Mouse (Mus musculus): ENCODE data around the gene Pacrg. TPM values are rescaled to one million over a fixed set of nuclear protein-coding genes. Genes with fewer than 3 reads are reported as not detected.

Pacrg gene
- total and polyA plus RNA-seq, 3 experiments: not detected

DNA sequence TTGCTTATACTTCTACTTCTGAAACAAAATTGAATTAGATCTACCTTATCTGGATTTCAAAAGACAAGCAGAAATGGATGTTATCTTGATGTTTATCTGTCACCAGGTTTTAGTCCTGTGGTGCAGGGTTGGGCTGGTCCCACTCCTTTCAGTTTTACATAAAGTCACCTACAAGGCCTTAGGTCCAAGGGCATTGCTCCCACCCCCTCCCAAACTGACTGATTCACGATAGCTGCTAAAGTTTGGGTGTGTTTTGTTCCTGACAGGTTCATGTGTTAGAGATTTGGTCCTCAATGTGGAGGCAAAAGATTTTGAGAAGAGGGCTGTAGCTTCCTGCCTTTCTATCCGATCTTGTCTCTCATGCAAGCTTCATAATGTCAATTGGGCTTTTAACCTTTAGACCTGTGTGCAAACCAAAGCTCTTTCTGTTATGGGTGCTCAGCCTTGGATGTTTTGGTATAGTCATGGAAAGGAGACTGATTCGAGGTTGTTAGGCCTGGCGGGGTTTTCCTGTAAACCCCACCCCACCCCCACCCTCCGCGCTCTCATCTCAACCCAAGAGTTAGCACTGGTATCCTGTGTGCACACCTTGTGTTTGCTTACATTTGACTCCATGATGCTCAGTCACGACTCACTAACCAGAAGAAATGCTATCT lies 407.5 kb downstream of the Pacrg start:
- H3K4me2 ChIP-seq (ENCODE audit: insufficient read depth, low read depth, poor library complexity, severe bottlenecking): no peak overlapping the region
- H3K9me3 ChIP-seq (replicated peaks; ENCODE audit: low read length): no peaks in the 10 kb centered on the region
- dilution Hi-C loops (cut with MboI; ENCODE audit: extremely low pct_ligation_motif_present, extremely low pct_unique_long_range_greater_than_20kb, low sequenced_read_pairs): no loop called here
- H3K9ac ChIP-seq (ENCODE audit: insufficient read depth, low read depth): no peak overlapping the region
- TF ChIP-seq JUND (conservative IDR thresholded peaks at IDR 0.05; ENCODE audit: low read depth, low read length): no peak
- TF ChIP-seq MEF2A (IDR thresholded peaks at IDR 0.05; ENCODE audit: borderline replicate concordance, low read depth, low read length): no peak
- TF ChIP-seq RCOR1 (conservative IDR thresholded peaks at IDR 0.05; ENCODE audit: low read depth, low read length): no peak
- TF ChIP-seq JUN (IDR thresholded peaks at IDR 0.05; ENCODE audit: insufficient read depth, low read depth, low read length): no peak
- TF ChIP-seq CTCF (conservative IDR thresholded peaks at IDR 0.05 in 1 of 2, IDR thresholded peaks at IDR 0.05 in 1 of 2; ENCODE audit: low read depth in 2 of 2, low read length in 2 of 2): no peak
- no peak for TF ChIP-seq E2F4 (IDR thresholded peaks at IDR 0.05; ENCODE audit: insufficient replicate concordance, low read depth, low read length)
- TF ChIP-seq ETS1 (conservative IDR thresholded peaks at IDR 0.05; ENCODE audit: low read depth, low read length): no peak
- TF ChIP-seq ZNF384 (IDR thresholded peaks at IDR 0.05; ENCODE audit: low read depth, low read length): no peak
- TF ChIP-seq EP300 (IDR thresholded peaks at IDR 0.05; ENCODE audit: low read length): no peak
- no peak for TF ChIP-seq ELF1 (IDR thresholded peaks at IDR 0.05; ENCODE audit: low read depth, low read length)
- TF ChIP-seq POLR2AphosphoS2 (IDR thresholded peaks at IDR 0.05; ENCODE audit: low read depth, low read length): no peak
- no peak for TF ChIP-seq MXI1 (IDR thresholded peaks at IDR 0.05; ENCODE audit: low read depth, low read length)
- TF ChIP-seq KAT2A (IDR thresholded peaks at IDR 0.05; ENCODE audit: insufficient replicate concordance, low read length): no peak
- no peak for TF ChIP-seq HCFC1 (IDR thresholded peaks at IDR 0.05; ENCODE audit: low read depth, low read length)
- no peak for TF ChIP-seq MAFK (IDR thresholded peaks at IDR 0.05; ENCODE audit: insufficient replicate concordance, low read length)
- no peak for TF ChIP-seq SMC3 (IDR thresholded peaks at IDR 0.05; ENCODE audit: low read depth, low read length)
- no peak for TF ChIP-seq ZKSCAN1 (IDR thresholded peaks at IDR 0.05; ENCODE audit: borderline replicate concordance, low read depth, low read length)
- TF ChIP-seq TBP (conservative IDR thresholded peaks at IDR 0.05; ENCODE audit: low read depth, low read length): no peak
- no peak for TF ChIP-seq TCF12 (IDR thresholded peaks at IDR 0.05; ENCODE audit: low read depth, low read length)
- TF ChIP-seq CHD2 (IDR thresholded peaks at IDR 0.05; ENCODE audit: low read length): no peak
- no peak for DNase-seq (ENCODE audit: extremely low read depth)
- H3K79me2 ChIP-seq (replicated peaks; ENCODE audit: control insufficient read depth, extremely low read depth, insufficient read depth, poor library complexity, severe bottlenecking): no peaks in the 10 kb centered on the region
- H3K27ac ChIP-seq (ENCODE audit: insufficient read depth, low read depth): no peak overlapping the region
- no peaks in the 10 kb centered on the region for H3K36me3 ChIP-seq (replicated peaks in 1 of 2; ENCODE audit: control insufficient read depth in 1 of 2, insufficient read depth in 1 of 2, low read length in 1 of 2)
- H3K27me3 ChIP-seq (replicated peaks): no peaks in the 10 kb centered on the region
- no peak overlapping the region for H3K4me3 ChIP-seq (replicated peaks in 1 of 3; ENCODE audit: low read depth in 2 of 3, low read length in 2 of 3, poor library complexity in 1 of 3)
- in situ Hi-C loops (cut with MboI; ENCODE audit: low pct_ligation_motif_present, low pct_unique_long_range_greater_than_20kb, low sequenced_read_pairs): no loop called here
- H3K4me1 ChIP-seq (ENCODE audit: control insufficient read depth in 1 of 2, insufficient read depth in 2 of 2): no peaks in the 10 kb centered on the region
